Mouse (Mus musculus) liver, embryonic 14.5 days (tissue): ENCODE data around the gene Pign. TPM values are rescaled to one million over a fixed set of nuclear protein-coding genes. Genes with fewer than 3 reads are reported as not detected.
A peak's percentile ranks its signal among the peaks of the same experiment; 100 is the strongest.

Experiments used
- ATAC-seq: fragments of 200-750 bp; cut with Nextera tagmentation; 2 replicates; pipeline ENCODE4 v1.8.0; 2017; ENCODE audit warnings: moderate number of reproducible peaks, mild to moderate bottlenecking, moderate library complexity; ENCODE audit not compliant: insufficient read depth
- DNase-seq, 3 experiments: peaks; one replicate each; pipeline ENCODE4 v3.0.0-alpha.2; 2012 to 2013; ENCODE audit warnings: low read depth in 3 of 3, low spot score in 3 of 3
- H3K27ac ChIP-seq: fragments of 300-500 bp; sonication (generic); 2 replicates; pipeline ENCODE4 v1.5.1; 2014; ENCODE audit warnings: moderate library complexity, mild to moderate bottlenecking, control low read depth, inconsistent platforms
- H3K27me3 ChIP-seq: fragments of 300-500 bp; sonication (generic); 2 replicates; pipeline ENCODE4 v1.6.1; 2014; ENCODE audit warnings: mild to moderate bottlenecking, low read length, moderate library complexity; ENCODE audit not compliant: control insufficient read depth, insufficient read depth
- H3K36me3 ChIP-seq: fragments of 300-500 bp; sonication (generic); replicated peaks from 2 replicates; pipeline ENCODE4 v1.6.1; 2014; ENCODE audit warnings: low read depth; ENCODE audit not compliant: control insufficient read depth, insufficient read depth
- H3K4me1 ChIP-seq, 2 experiments: fragments of 200-500 bp in 1 of 2; fragments of 300-500 bp in 1 of 2; sonication (generic) in 1 of 2; replicated peaks; 2 replicates each; pipeline ENCODE4 v1.6.1; 2012 to 2014; ENCODE audit warnings: antibody characterized with exemption in 1 of 2, inconsistent platforms in 1 of 2, low read length in 1 of 2; ENCODE audit not compliant: control insufficient read depth in 2 of 2, insufficient read depth in 2 of 2
- H3K4me2 ChIP-seq: fragments of 300-500 bp; sonication (generic); 2 replicates; pipeline ENCODE4 v1.6.1; 2014; ENCODE audit warnings: low read depth, mild to moderate bottlenecking, control low read depth, moderate library complexity
- H3K4me3 ChIP-seq, 2 experiments: fragments of 200-500 bp in 1 of 2; fragments of 300-500 bp in 1 of 2; sonication (generic) in 1 of 2; 2 replicates each; pipeline ENCODE4 v1.5.1; 2012 to 2014; ENCODE audit warnings: low read depth in 2 of 2, low read length in 2 of 2, mild to moderate bottlenecking in 2 of 2, control low read depth in 1 of 2, inconsistent platforms in 1 of 2, moderate library complexity in 1 of 2; ENCODE audit not compliant: insufficient read depth in 1 of 2
- H3K9ac ChIP-seq: fragments of 300-500 bp; sonication (generic); replicated peaks from 2 replicates; pipeline ENCODE4 v1.6.1; 2014; ENCODE audit warnings: mild to moderate bottlenecking, control low read depth, moderate library complexity
- H3K9me3 ChIP-seq: fragments of 300-500 bp; sonication (generic); 2 replicates; pipeline ENCODE4 v1.6.1; 2016; ENCODE audit warnings: low read length, mixed read lengths; ENCODE audit not compliant: control insufficient read depth
- CTCF ChIP-seq: IDR thresholded peaks from 2 replicates; pipeline ENCODE4 v1.5.1; 2016; ENCODE audit warnings: antibody characterized with exemption, low read depth, control low read depth
- EP300 ChIP-seq: IDR thresholded peaks from 2 replicates; pipeline ENCODE4 v1.6.1; 2016; ENCODE audit warnings: antibody characterized with exemption, low read depth
- WGBS: fragments of 180-500 bp; shearing (Covaris S2); extraction: QIAGEN DNeasy Blood & Tissue Kit; methylation state at CpG from one replicate; pipeline ENCODE4 v1.1.7; 2014; ENCODE audit not compliant: insufficient replicate concordance; 5-methylcytosine and 5-hydroxymethylcytosine counted together
- polyA plus RNA-seq, 2 experiments: library from polyadenylated mRNA; depleted of rRNA in 1 of 2; stranded (reverse) in 1 of 2; unstranded in 1 of 2; fragments of >200 nt; fragmentation: Nextera tagmentation in 1 of 2; extraction: Ambion mirVana in 1 of 2; gene quantifications; 2 replicates each; pipeline versions ENCODE4 v1.2.1 to v1.2.3; 2012 to 2014

Gene Pign
- polyA plus RNA-seq, 2 experiments = 5.1 to 5.5 TPM

GRCm38 (mm10) chr1:105695581-105695980 lies 32.1 kb upstream of the Pign start:
- ATAC-seq (no peak), DNase-seq (no peak)
- WGBS = 63% methylated on average over 2 of the region's 2 CpGs
- Histone ChIP-seq H3K9me3 (no peaks in the 10 kb centered on the region), H3K9ac (no peak overlapping the region), H3K4me2 (no peak overlapping the region), H3K27ac (no peak overlapping the region), H3K4me1 (no peaks in the 10 kb centered on the region), H3K27me3 (no peaks in the 10 kb centered on the region), H3K4me3 (no peak overlapping the region), H3K36me3 (no peaks in the 10 kb centered on the region)
- TF ChIP-seq CTCF (no peak), EP300 (no peak)

- 75% methylated on average over 3 of the region's 3 CpGs for WGBS
- Histone ChIP-seq H3K9me3 (no peaks in the 10 kb centered on the region), H3K4me3 (no peak overlapping the region), H3K4me2 (no peak overlapping the region), H3K27me3 (no peaks in the 10 kb centered on the region), H3K4me1 (no peaks in the 10 kb centered on the region), H3K9ac (no peak overlapping the region), H3K36me3 (no peaks in the 10 kb centered on the region), H3K27ac (no peak overlapping the region)
- TF ChIP-seq CTCF = no peak
- TF ChIP-seq EP300 = no peak
- no peak for DNase-seq
- no peak for ATAC-seq
These were observed 22.0 kb upstream of the Pign start for GRCm38 (mm10) chr1:105685501-105685900.

- H3K4me1 ChIP-seq = no peaks in the 10 kb centered on the region
- H3K4me3 ChIP-seq = no peak overlapping the region
- no peak for TF ChIP-seq EP300
- peak; percentile 67 for TF ChIP-seq CTCF
- H3K36me3 ChIP-seq = no peaks in the 10 kb centered on the region; the same call in 1 of the 2 replicates
- H3K9ac ChIP-seq = no peak overlapping the region
- ATAC-seq = no peak
- H3K27ac ChIP-seq = no peak overlapping the region
- no peaks in the 10 kb centered on the region for H3K9me3 ChIP-seq
- DNase-seq = peak in 2 of 3 experiments; percentile 17 to 25
- WGBS = 66% methylated on average over 1 of the region's 1 CpGs
- no peak overlapping the region for H3K4me2 ChIP-seq
- H3K27me3 ChIP-seq = no peaks in the 10 kb centered on the region
These were observed 17.1 kb upstream of the Pign start for GRCm38 (mm10) chr1:105680587-105680986.

- WGBS = 74% methylated on average over 2 of the region's 2 CpGs
- Histone ChIP-seq H3K27ac (no peak overlapping the region), H3K4me1 (no peaks in the 10 kb centered on the region), H3K36me3 (no peaks in the 10 kb centered on the region; the same call in 1 of the 2 replicates), H3K9me3 (no peaks in the 10 kb centered on the region), H3K4me2 (no peak overlapping the region), H3K27me3 (no peaks in the 10 kb centered on the region), H3K9ac (no peak overlapping the region), H3K4me3 (no peak overlapping the region)
- DNase-seq = no peak
- ATAC-seq = no peak
- no peak for TF ChIP-seq EP300
- TF ChIP-seq CTCF = no peak
These were observed 11.3 kb upstream of the Pign start for GRCm38 (mm10) chr1:105674763-105675162.

GRCm38 (mm10) chr1:105669700-105670099 lies 6.2 kb upstream of the Pign start:
- Histone ChIP-seq H3K9me3 (no peaks in the 10 kb centered on the region), H3K4me1 (peaks cover 0 to 2% of the 10 kb centered on the region in 2 experiments; a peak in 1 of 4 replicates), H3K27me3 (no peaks in the 10 kb centered on the region), H3K9ac (no peak overlapping the region), H3K4me2 (no peak overlapping the region), H3K4me3 (no peak overlapping the region), H3K36me3 (no peaks in the 10 kb centered on the region), H3K27ac (no peak overlapping the region)
- TF ChIP-seq EP300 (no peak), CTCF (no peak)
- DNase-seq (no peak), ATAC-seq (no peak)
